Mouse (Mus musculus) left cerebral cortex, adult 8-10 months (tissue): ENCODE results near the gene Dpf1. TPM values are rescaled to one million over a fixed set of nuclear protein-coding genes. Genes with fewer than 3 reads are reported as not detected.

ENCODE experiments used
- DNase-seq, 2 experiments: peaks; one replicate each; pipeline ENCODE4 v3.0.0; 2022; ENCODE audit warnings: low spot score in 2 of 2
- total RNA-seq, 4 experiments: library from RNA; stranded (reverse); gene quantifications; 2 replicates each; pipeline ENCODE4 v1.2.4; 2022

Gene Dpf1
- total RNA-seq, 4 experiments from 2014 or later, result 87.4 to 112 (median 99.7) TPM

GRCm38 (mm10) chr7:29288079-29288478, 15.7 kb upstream of the Dpf1 start:
- no peak for DNase-seq

GRCm38 (mm10) chr7:29288942-29289638, 14.7 kb upstream of the Dpf1 start, which contains the start of gene Ppp1r14a:
Gene Ppp1r14a (plus strand): TSS chr7:29289308.
- DNase-seq, result no peak

- no peak for DNase-seq
Measured at GRCm38 (mm10) chr7:29289856-29290255, 13.9 kb upstream of the Dpf1 start.

- DNase-seq, result peak in 1 of 2 experiments; percentile 63
Measured at GRCm38 (mm10) chr7:29290691-29291485, 12.9 kb upstream of the Dpf1 start.

- no peak for DNase-seq
Measured at GRCm38 (mm10) chr7:29291616-29292457, 11.9 kb upstream of the Dpf1 start.

GRCm38 (mm10) chr7:29292458-29293098, 11.2 kb upstream of the Dpf1 start:
- DNase-seq, result no peak

- DNase-seq, result no peak
Measured at GRCm38 (mm10) chr7:29293131-29294065, 10.4 kb upstream of the Dpf1 start.

GRCm38 (mm10) chr7:29294111-29294761, 9.5 kb upstream of the Dpf1 start:
- no peak for DNase-seq

GRCm38 (mm10) chr7:29295861-29296647, 7.7 kb upstream of the Dpf1 start:
- no peak for DNase-seq

- no peak for DNase-seq
Measured at GRCm38 (mm10) chr7:29296998-29297397, 6.8 kb upstream of the Dpf1 start.

GRCm38 (mm10) chr7:29301127-29301566, 2.6 kb upstream of the Dpf1 start:
- peak in 1 of 2 experiments; percentile 45 for DNase-seq

- no peak for DNase-seq
Measured at GRCm38 (mm10) chr7:29302641-29303040, 1.1 kb upstream of the Dpf1 start.

GRCm38 (mm10) chr7:29304463-29305262, 912 bp downstream of the Dpf1 start:
- DNase-seq, result peak in 1 of 2 experiments; percentile 46

- DNase-seq, result peak in 1 of 2 experiments; percentile 46
Measured at GRCm38 (mm10) chr7:29305263-29305988, 1.7 kb downstream of the Dpf1 start.

GRCm38 (mm10) chr7:29306108-29306507, 2.4 kb downstream of the Dpf1 start:
- DNase-seq, result peak in 1 of 2 experiments; percentile 8

- DNase-seq, result peak in 1 of 2 experiments; percentile 26
Measured at GRCm38 (mm10) chr7:29306619-29307018, 2.9 kb downstream of the Dpf1 start.
